Mouse (Mus musculus) megakaryocyte, embryonic 14.5 days (primary cell): ENCODE data around the gene Cyb561. TPM values are rescaled to one million over a fixed set of nuclear protein-coding genes. Genes with fewer than 3 reads are reported as not detected.

Experiments
- H3K27me3 ChIP-seq: replicated peaks from 2 replicates; pipeline ENCODE3; 2012; ENCODE audit warnings: inconsistent platforms
- H3K36me3 ChIP-seq: replicated peaks from 2 replicates; pipeline ENCODE3; 2012; ENCODE audit warnings: low read length, inconsistent platforms, mixed read lengths
- H3K4me1 ChIP-seq: 2 replicates; pipeline ENCODE4 v1.6.1; 2012; ENCODE audit warnings: inconsistent platforms
- H3K4me3 ChIP-seq: replicated peaks from 2 replicates; pipeline ENCODE3; 2012; ENCODE audit warnings: moderate library complexity, mild to moderate bottlenecking, inconsistent platforms
- H3K9me3 ChIP-seq: 2 replicates; pipeline ENCODE4 v1.6.1; 2012; ENCODE audit warnings: inconsistent platforms
- FLI1 ChIP-seq: IDR thresholded peaks from 2 replicates; pipeline ENCODE4 v1.6.1; 2012; ENCODE audit warnings: low read length, inconsistent platforms, mixed read lengths
- GATA1 ChIP-seq: IDR thresholded peaks from 3 replicates; pipeline ENCODE4 v1.6.1; 2012; ENCODE audit warnings: mixed read lengths, low read length, inconsistent platforms, borderline replicate concordance
- polyA plus RNA-seq: library from polyadenylated mRNA; stranded (reverse); fragments of >175 nt; gene quantifications from 2 replicates; pipeline ENCODE4 v1.2.3, GENCODE M21; 2012; ENCODE audit warnings: low replicate concordance; ENCODE audit not compliant: insufficient read depth

The Cyb561 gene
- polyA plus RNA-seq, 1 experiment: not detected

- Histone ChIP-seq H3K4me1 (no peaks in the 10 kb centered on the region), H3K9me3 (no peaks in the 10 kb centered on the region), H3K4me3 (no peak overlapping the region), H3K36me3 (peaks cover 2% of the 10 kb centered on the region), H3K27me3 (peaks cover 85% of the 10 kb centered on the region)
- TF ChIP-seq GATA1 (no peak), FLI1 (no peak)
These were observed 21.8 kb downstream of the Cyb561 start for GRCm38 (mm10) chr11:105931380-105931779.

GRCm38 (mm10) chr11:105928171-105928570, 25.0 kb downstream of the Cyb561 start:
- peaks cover 60% of the 10 kb centered on the region for H3K27me3 ChIP-seq
- no peak for TF ChIP-seq GATA1
- TF ChIP-seq FLI1: no peak
- H3K4me1 ChIP-seq: no peaks in the 10 kb centered on the region
- peaks cover 11% of the 10 kb centered on the region for H3K36me3 ChIP-seq
- H3K4me3 ChIP-seq: no peak overlapping the region
- no peaks in the 10 kb centered on the region for H3K9me3 ChIP-seq

GRCm38 (mm10) chr11:105927065-105928030, 25.8 kb downstream of the Cyb561 start:
- peaks cover 53% of the 10 kb centered on the region for H3K27me3 ChIP-seq
- no peak overlapping the region for H3K4me3 ChIP-seq
- no peak for TF ChIP-seq GATA1
- TF ChIP-seq FLI1: no peak

GRCm38 (mm10) chr11:105922769-105923663, 30.1 kb downstream of the Cyb561 start:
- no peak overlapping the region for H3K4me3 ChIP-seq
- H3K27me3 ChIP-seq: peaks cover 15% of the 10 kb centered on the region
- H3K36me3 ChIP-seq: peaks cover 58% of the 10 kb centered on the region
- no peak for TF ChIP-seq FLI1
- no peak for TF ChIP-seq GATA1
- H3K4me1 ChIP-seq: peaks cover 11% of the 10 kb centered on the region
- no peaks in the 10 kb centered on the region for H3K9me3 ChIP-seq

More at GRCm38 (mm10) chr11:105927065-105928030, 25.8 kb downstream of the Cyb561 start:
- peaks cover 20% of the 10 kb centered on the region for H3K36me3 ChIP-seq
- H3K9me3 ChIP-seq: no peaks in the 10 kb centered on the region
- no peaks in the 10 kb centered on the region for H3K4me1 ChIP-seq

- Histone ChIP-seq H3K36me3 (peaks cover 72% of the 10 kb centered on the region), H3K27me3 (peaks cover 8% of the 10 kb centered on the region), H3K9me3 (no peaks in the 10 kb centered on the region), H3K4me1 (peaks cover 11% of the 10 kb centered on the region), H3K4me3 (no peak overlapping the region)
- TF ChIP-seq FLI1 (no peak), GATA1 (no peak)
These were observed 31.9 kb downstream of the Cyb561 start for GRCm38 (mm10) chr11:105921275-105921674.

- Histone ChIP-seq H3K27me3 (peaks cover 8% of the 10 kb centered on the region), H3K4me1 (peaks cover 11% of the 10 kb centered on the region), H3K4me3 (no peak overlapping the region), H3K36me3 (peaks cover 76% of the 10 kb centered on the region), H3K9me3 (no peaks in the 10 kb centered on the region)
- TF ChIP-seq FLI1 (no peak), GATA1 (no peak)
These were observed 32.3 kb downstream of the Cyb561 start for GRCm38 (mm10) chr11:105920836-105921235.

- Histone ChIP-seq H3K4me3 (no peak overlapping the region), H3K36me3 (peaks cover 80% of the 10 kb centered on the region), H3K4me1 (peaks cover 11% of the 10 kb centered on the region), H3K27me3 (peaks cover 4% of the 10 kb centered on the region), H3K9me3 (no peaks in the 10 kb centered on the region)
- TF ChIP-seq GATA1: no peak
These were observed 32.9 kb downstream of the Cyb561 start for GRCm38 (mm10) chr11:105920098-105920785.

- Histone ChIP-seq H3K36me3 (peaks cover 87% of the 10 kb centered on the region), H3K9me3 (no peaks in the 10 kb centered on the region), H3K4me1 (no peaks in the 10 kb centered on the region), H3K4me3 (no peak overlapping the region), H3K27me3 (peaks cover 2% of the 10 kb centered on the region)
- no peak for TF ChIP-seq GATA1
- TF ChIP-seq FLI1: no peak
These were observed 39.6 kb downstream of the Cyb561 start for GRCm38 (mm10) chr11:105913580-105913979.
